Mouse (Mus musculus) stomach, postnatal 0 days (tissue): ENCODE results near the gene Chst5.

Experiments used
- CTCF ChIP-seq: IDR thresholded peaks from 2 replicates; pipeline ENCODE4 v1.5.1; 2016; ENCODE audit warnings: antibody characterized with exemption, low read depth, mild to moderate bottlenecking, moderate library complexity
- EP300 ChIP-seq: optimal IDR thresholded peaks from 2 replicates; pipeline ENCODE3; 2016; ENCODE audit warnings: antibody characterized with exemption

DNA sequence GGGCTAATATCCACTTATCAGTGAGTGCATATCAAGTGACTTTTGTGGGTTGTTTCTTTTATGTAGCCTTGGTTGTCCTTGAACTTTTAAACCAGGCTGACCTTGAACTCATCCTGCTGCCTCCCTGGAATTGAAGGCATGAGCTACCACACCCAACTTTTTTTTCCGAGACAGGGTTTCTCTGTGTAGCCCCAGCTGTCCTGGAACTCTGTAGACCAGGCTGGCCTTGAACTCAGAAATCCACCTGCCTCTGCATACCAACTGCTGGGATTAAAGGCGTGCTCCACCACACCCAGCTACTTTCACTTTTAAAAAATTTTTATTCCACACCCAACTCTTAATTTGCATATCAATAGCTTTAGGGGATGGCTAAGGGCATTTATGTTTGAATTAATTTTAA lies 33.3 kb upstream of the Chst5 start:
- no peak for TF ChIP-seq CTCF
- no peak for TF ChIP-seq EP300
